9 mouse cellular contexts compared by ENCODE assay signal in the genomic region with DNA sequence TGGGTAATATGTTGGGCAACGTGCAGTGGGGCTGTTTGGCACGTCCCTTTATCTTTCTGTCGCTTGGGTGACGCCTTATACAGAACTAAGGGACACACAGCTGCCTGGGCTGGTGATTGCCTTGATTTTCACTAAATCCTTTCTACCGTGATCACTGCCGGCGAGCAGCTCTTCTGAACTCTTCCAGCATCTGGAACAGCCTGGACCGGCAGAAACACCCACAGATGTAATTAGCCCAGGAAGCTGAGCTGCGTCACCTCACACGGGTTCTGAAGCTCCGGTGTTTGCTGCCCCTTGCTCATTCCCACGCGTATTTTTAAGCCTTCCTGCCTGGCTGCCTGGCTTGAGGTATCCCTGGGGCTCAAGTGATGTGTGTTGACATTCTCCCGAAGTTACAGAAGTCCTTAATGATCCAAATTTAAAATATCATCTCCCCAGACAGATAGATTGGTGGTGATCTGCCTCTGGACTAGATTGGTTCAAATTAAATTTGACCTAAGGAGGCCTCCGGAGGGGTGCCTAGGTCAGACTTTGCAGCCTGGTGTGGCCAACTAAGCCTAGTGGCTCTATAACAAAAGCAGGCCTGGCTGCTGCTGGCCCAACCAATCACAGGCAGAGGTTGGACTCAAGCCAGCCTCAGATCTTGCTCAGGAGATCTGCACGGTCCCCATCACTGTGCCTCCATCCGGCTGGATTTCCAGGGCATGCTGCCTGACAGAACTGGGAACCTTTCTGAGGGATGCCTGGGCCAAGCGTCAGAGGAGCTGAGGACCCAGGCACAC. TPM values are rescaled to one million over a fixed set of nuclear protein-coding genes. Genes with fewer than 3 reads are reported as not detected.
DNase-seq lines count a peak whose midpoint lies in the region; ATAC-seq and TF ChIP-seq lines count a peak whose summit lies in the region.
"Had no signal": no experiment of that assay in that cellular context is flagged by ENCODE, and none has a peak within 500 bp of the region (broad histone marks: within the 10 kb centered on the region; RNA-seq: fewer than 3 reads in every experiment).

No protein-coding gene starts in this region.

- peak; percentile 59 for DNase-seq in gastrocnemius, adult 2 months
- no peak for DNase-seq in gastrocnemius, postnatal 25 days
- DNase-seq in lung, postnatal 14 days, result no peak
- DNase-seq in retina, postnatal 1 day, result peak; percentile 55
- no peak for DNase-seq in layer of hippocampus, adult 11-12 months (ENCODE audit: low spot score)
- no peak for DNase-seq in thymus, adult 2 months

- TF ChIP-seq POLR2A in thymus, adult 2 months (IDR thresholded peaks at IDR 0.05; ENCODE audit: control insufficient read depth, extremely low read depth, insufficient read depth, low read length, poor library complexity), result no peak

- no peak for TF ChIP-seq CTCF in gastrocnemius, adult 2 months (IDR thresholded peaks at IDR 0.05)
- no peak for TF ChIP-seq CTCF in thymus, adult 2 months (IDR thresholded peaks at IDR 0.05; ENCODE audit: borderline replicate concordance, control insufficient read depth, extremely low read depth, insufficient read depth, low read length, poor library complexity)

- no peak overlapping the region for H3K4me2 ChIP-seq in lung, embryonic 16.5 days (ENCODE audit: low read depth, low read length)
- no peak overlapping the region for H3K4me2 ChIP-seq in hindbrain, embryonic 15.5 days

- 54% methylated on average over 18 of the region's 18 CpGs for WGBS in lung, embryonic 16.5 days
- 51% methylated on average over 18 of the region's 18 CpGs for WGBS in hindbrain, embryonic 15.5 days
- 95% methylated on average over 18 of the region's 18 CpGs for WGBS in thymus, adult 2 months

- ATAC-seq in lung, embryonic 16.5 days (ENCODE audit: low read depth), result no peak
- ATAC-seq in hindbrain, embryonic 15.5 days (ENCODE audit: low FRiP score, low read depth), result no peak

- H3K4me3 ChIP-seq in gastrocnemius, adult 2 months, result peak overlapping the region; percentile 4
- no peak overlapping the region for H3K4me3 ChIP-seq in lung, embryonic 16.5 days (ENCODE audit: low read length)
- H3K4me3 ChIP-seq in hindbrain, embryonic 15.5 days, result no peak overlapping the region
- no peak overlapping the region for H3K4me3 ChIP-seq in thymus, adult 2 months (ENCODE audit: control insufficient read depth, insufficient read depth, low read length)

- H3K4me1 ChIP-seq in lung, embryonic 16.5 days (replicated peaks; ENCODE audit: control insufficient read depth, insufficient read depth, low read length), result peaks cover 34% of the 10 kb centered on the region
- peaks cover 10% of the 10 kb centered on the region; the same call in 1 of the 2 replicates for H3K4me1 ChIP-seq in hindbrain, embryonic 15.5 days (replicated peaks)
- no peaks in the 10 kb centered on the region for H3K4me1 ChIP-seq in thymus, adult 2 months (replicated peaks; ENCODE audit: control insufficient read depth, insufficient read depth, low read length)

- H3K27ac ChIP-seq in gastrocnemius, adult 2 months, result peak overlapping the region; percentile 80
- no peak overlapping the region; the same call in 1 of the 2 replicates for H3K27ac ChIP-seq in lung, embryonic 16.5 days (ENCODE audit: low read length)
- peak overlapping the region; percentile 8; the same call in 1 of the 2 replicates for H3K27ac ChIP-seq in hindbrain, embryonic 15.5 days (replicated peaks)
- no peak overlapping the region for H3K27ac ChIP-seq in thymus, adult 2 months (ENCODE audit: control insufficient read depth, insufficient read depth, low read length)
- H3K27ac ChIP-seq: macrophage had no signal

- no peaks in the 10 kb centered on the region for H3K9me3 ChIP-seq in lung, embryonic 16.5 days (ENCODE audit: control insufficient read depth, low read length)
- no peaks in the 10 kb centered on the region for H3K9me3 ChIP-seq in hindbrain, embryonic 15.5 days

- H3K27me3 ChIP-seq in lung, embryonic 16.5 days (ENCODE audit: control insufficient read depth, insufficient read depth, low read depth, low read length), result no peaks in the 10 kb centered on the region
- no peaks in the 10 kb centered on the region for H3K27me3 ChIP-seq in hindbrain, embryonic 15.5 days
- no peaks in the 10 kb centered on the region for H3K27me3 ChIP-seq in thymus, adult 2 months (ENCODE audit: control insufficient read depth, insufficient read depth, low read length)

- no peaks in the 10 kb centered on the region for H3K36me3 ChIP-seq in lung, embryonic 16.5 days (ENCODE audit: control insufficient read depth, insufficient read depth, low read length)
- no peaks in the 10 kb centered on the region for H3K36me3 ChIP-seq in hindbrain, embryonic 15.5 days
- H3K36me3 ChIP-seq in thymus, adult 2 months (ENCODE audit: control insufficient read depth, insufficient read depth, low read length), result no peaks in the 10 kb centered on the region

- intact Hi-C loops in gastrocnemius, adult 2 months (cut with DNase I), result no loop called here

- peak overlapping the region; percentile 23 for H3K9ac ChIP-seq in lung, embryonic 16.5 days (ENCODE audit: low read length)
- H3K9ac ChIP-seq in hindbrain, embryonic 15.5 days, result no peak overlapping the region

RNA-seq across cellular contexts. Expression of a gene that starts 57.5 kb away (rescaled TPM):
- 10 to 100 TPM; 13.4 to 58.6 TPM for total RNA-seq in gastrocnemius, adult 2 months (2021)
- 10 to 100 TPM; 17.2 to 19.6 TPM for total RNA-seq in gastrocnemius, postnatal 25 days (2021)
- polyA plus RNA-seq in lung, embryonic 16.5 days (2015; fragmentation: Nextera tagmentation; extraction: Ambion mirVana), result 32.7 and 33.0 TPM in 2 replicates
- polyA plus RNA-seq in hindbrain, embryonic 15.5 days (2015; fragmentation: Nextera tagmentation; extraction: Ambion mirVana), result 20.3 and 20.9 TPM in 2 replicates
- polyA plus RNA-seq in thymus, adult 2 months (2012; rRNA removed), result 36.8 and 42.3 TPM in 2 replicates

Comparison
In these comparisons a context has a peak if more than half of its experiments do, and no peak if none do; other contexts are left out.
1. DNase-seq: peak in gastrocnemius, adult 2 months (single experiment) and retina, postnatal 1 day (single experiment); none in gastrocnemius, postnatal 25 days (single experiment), lung, postnatal 14 days (single experiment), layer of hippocampus, adult 11-12 months (single experiment) and thymus, adult 2 months (single experiment).
2. H3K27ac ChIP-seq: peak in gastrocnemius, adult 2 months (single experiment) and hindbrain, embryonic 15.5 days (single experiment); none in lung, embryonic 16.5 days (single experiment) and thymus, adult 2 months (single experiment).